Mouse (Mus musculus): Measurements from ENCODE around the gene Spata7. TPM values are rescaled to one million over a fixed set of nuclear protein-coding genes. Genes with fewer than 3 reads are reported as not detected.
A peak's percentile ranks its signal among the peaks of the same experiment; 100 is the strongest.

Gene Spata7
- 9.9 and 13.4 TPM in 2 replicates for polyA plus RNA-seq (2014; fragmentation: Nextera tagmentation; extraction: Ambion mirVana)

DNA sequence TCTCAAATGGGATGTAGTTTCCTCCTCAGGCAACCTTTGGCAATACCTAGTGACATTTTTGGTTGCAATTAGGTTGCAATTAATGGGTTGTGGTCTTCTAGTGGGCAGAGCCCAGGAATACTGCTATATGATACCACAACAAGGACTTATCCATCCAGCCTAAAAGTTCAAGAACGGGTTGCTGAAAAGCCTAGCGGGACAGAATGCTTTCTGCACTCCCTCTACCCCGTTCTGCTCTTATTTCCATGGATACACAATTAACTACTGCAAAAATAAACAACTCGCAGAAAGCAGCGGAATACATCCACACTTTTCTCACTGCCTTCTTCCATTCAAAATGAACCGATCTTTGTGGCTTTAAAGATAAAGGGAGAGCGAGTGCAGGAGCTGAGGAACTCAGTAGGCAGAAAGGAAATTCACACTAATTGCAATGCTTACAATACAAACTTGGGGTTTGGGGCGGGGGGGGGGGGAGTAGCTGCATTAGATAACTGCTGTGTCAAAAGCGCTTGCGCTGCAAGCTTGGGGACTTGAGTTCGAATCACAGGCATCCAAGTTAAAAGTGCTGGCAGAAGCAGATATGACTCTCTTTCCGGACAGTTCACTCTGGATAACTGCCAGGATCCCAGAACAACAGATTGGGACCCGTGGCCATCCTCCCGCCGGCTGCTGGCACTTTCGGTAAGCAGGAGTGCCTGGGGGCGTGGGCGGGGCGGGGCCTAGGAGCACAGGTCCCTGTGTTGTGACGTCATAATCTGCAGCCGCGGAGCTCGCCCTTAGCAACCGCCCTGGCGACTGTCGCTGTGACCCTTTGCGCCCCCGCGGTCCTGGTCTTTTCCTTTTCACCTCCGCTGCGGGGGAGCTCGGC is at the start of gene Spata7:
TSS of gene Spata7 (plus strand) at position 766 of the 868 bp plus-strand sequence.
- peak within 1 kb of the TSS; percentile 85 for H3K4me3 ChIP-seq (ENCODE audit: low read depth, low read length)
- peak; percentile 93 for DNase-seq (ENCODE audit: low spot score)
- ATAC-seq (ENCODE audit: low read depth): peak; percentile 95
- H3K27ac ChIP-seq (replicated peaks; ENCODE audit: low read depth, low read length): no peak within 1 kb of the TSS
- 3% methylated on average over 23 of the region's 32 CpGs for WGBS
- no peaks in the 10 kb centered on the region for H3K4me1 ChIP-seq (ENCODE audit: control insufficient read depth, insufficient read depth, low read length)
- H3K36me3 ChIP-seq (ENCODE audit: control insufficient read depth, insufficient read depth, low read length): 0 out of 2 replicates have a peak, but pooled peaks cover 2% of the 10 kb centered on the region
- H3K4me2 ChIP-seq (ENCODE audit: low read depth, low read length): peak within 1 kb of the TSS; percentile 70
- peak within 1 kb of the TSS; percentile 82 for H3K9ac ChIP-seq (ENCODE audit: low read depth, low read length)
- H3K27me3 ChIP-seq (replicated peaks; ENCODE audit: control insufficient read depth, insufficient read depth, low read length): no peaks in the 10 kb centered on the region
- peaks cover 4% of the 10 kb centered on the region; the same call in 1 of the 2 replicates for H3K9me3 ChIP-seq (ENCODE audit: control insufficient read depth, low read length)

- 40% methylated on average over 3 of the region's 3 CpGs for WGBS
- no peak for ATAC-seq (ENCODE audit: low read depth)
- H3K4me2 ChIP-seq (ENCODE audit: low read depth, low read length): no peak overlapping the region
Observed at GRCm38 (mm10) chr12:98585302-98585701, 42.7 kb upstream of the Spata7 start.

DNA sequence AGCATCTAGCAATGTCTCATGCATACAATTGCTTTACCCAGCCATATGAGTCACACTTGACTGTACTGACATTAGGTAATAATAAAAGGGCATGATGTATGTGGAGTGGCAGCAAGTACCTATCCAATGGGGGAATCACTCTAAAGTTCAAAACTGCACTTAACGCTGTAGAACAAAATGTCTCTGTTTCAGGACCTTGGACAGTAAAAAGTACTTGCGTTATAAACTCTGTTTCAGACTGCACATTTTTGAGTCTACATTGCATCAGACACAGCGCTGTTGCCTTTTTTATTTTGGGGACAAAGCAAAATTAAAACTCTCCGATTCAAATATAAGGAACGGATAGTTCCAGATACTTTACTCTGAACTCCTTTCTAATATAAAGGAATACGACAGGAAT is 39.4 kb upstream of the Spata7 start:
- Histone ChIP-seq H3K27ac (replicated peaks; ENCODE audit: low read depth, low read length) (no peak overlapping the region), H3K4me3 (ENCODE audit: low read depth, low read length) (no peak overlapping the region), H3K9ac (ENCODE audit: low read depth, low read length) (no peak overlapping the region), H3K27me3 (replicated peaks; ENCODE audit: control insufficient read depth, insufficient read depth, low read length) (no peaks in the 10 kb centered on the region), H3K4me1 (ENCODE audit: control insufficient read depth, insufficient read depth, low read length) (no peaks in the 10 kb centered on the region), H3K36me3 (ENCODE audit: control insufficient read depth, insufficient read depth, low read length) (no peaks in the 10 kb centered on the region), H3K4me2 (ENCODE audit: low read depth, low read length) (no peak overlapping the region), H3K9me3 (ENCODE audit: control insufficient read depth, low read length) (0 out of 2 replicates have a peak, but pooled peaks cover 3% of the 10 kb centered on the region)
- peak; percentile 88 for DNase-seq (ENCODE audit: low spot score)
- 55% methylated on average over 6 of the region's 6 CpGs for WGBS
- ATAC-seq (ENCODE audit: low read depth): no peak

More at GRCm38 (mm10) chr12:98585302-98585701, 42.7 kb upstream of the Spata7 start:
- no peak overlapping the region for H3K27ac ChIP-seq (replicated peaks; ENCODE audit: low read depth, low read length)
- H3K9ac ChIP-seq (ENCODE audit: low read depth, low read length): no peak overlapping the region
- H3K36me3 ChIP-seq (ENCODE audit: control insufficient read depth, insufficient read depth, low read length): no peaks in the 10 kb centered on the region
- no peaks in the 10 kb centered on the region for H3K9me3 ChIP-seq (ENCODE audit: control insufficient read depth, low read length)
- no peaks in the 10 kb centered on the region for H3K4me1 ChIP-seq (ENCODE audit: control insufficient read depth, insufficient read depth, low read length)
- no peaks in the 10 kb centered on the region for H3K27me3 ChIP-seq (replicated peaks; ENCODE audit: control insufficient read depth, insufficient read depth, low read length)
- no peak overlapping the region for H3K4me3 ChIP-seq (ENCODE audit: low read depth, low read length)
- no peak for DNase-seq (ENCODE audit: low spot score)

- H3K36me3 ChIP-seq (ENCODE audit: control insufficient read depth, insufficient read depth, low read length): no peaks in the 10 kb centered on the region
- H3K27ac ChIP-seq (replicated peaks; ENCODE audit: low read depth, low read length): no peak overlapping the region
- H3K27me3 ChIP-seq (replicated peaks; ENCODE audit: control insufficient read depth, insufficient read depth, low read length): no peaks in the 10 kb centered on the region
- WGBS: 83% methylated on average over 2 of the region's 2 CpGs
- ATAC-seq (ENCODE audit: low read depth) (no peak), DNase-seq (ENCODE audit: low spot score) (no peak)
- H3K4me1 ChIP-seq (ENCODE audit: control insufficient read depth, insufficient read depth, low read length): no peaks in the 10 kb centered on the region
- H3K4me3 ChIP-seq (ENCODE audit: low read depth, low read length): no peak overlapping the region
- H3K9ac ChIP-seq (ENCODE audit: low read depth, low read length): no peak overlapping the region
- H3K4me2 ChIP-seq (ENCODE audit: low read depth, low read length): no peak overlapping the region
- 0 out of 2 replicates have a peak, but pooled peaks cover 3% of the 10 kb centered on the region for H3K9me3 ChIP-seq (ENCODE audit: control insufficient read depth, low read length)
Observed at GRCm38 (mm10) chr12:98591016-98591415, 36.9 kb upstream of the Spata7 start.

- H3K9me3 ChIP-seq (ENCODE audit: control insufficient read depth, low read length): peaks cover 12% of the 10 kb centered on the region; the same call in 1 of the 2 replicates
- no peak for ATAC-seq (ENCODE audit: low read depth)
- 84% methylated on average over 5 of the region's 5 CpGs for WGBS
- no peak overlapping the region for H3K9ac ChIP-seq (ENCODE audit: low read depth, low read length)
- H3K4me1 ChIP-seq (ENCODE audit: control insufficient read depth, insufficient read depth, low read length): peaks cover 3% of the 10 kb centered on the region; the same call in 1 of the 2 replicates
- H3K4me3 ChIP-seq (ENCODE audit: low read depth, low read length): no peak overlapping the region
- H3K27me3 ChIP-seq (replicated peaks; ENCODE audit: control insufficient read depth, insufficient read depth, low read length): no peaks in the 10 kb centered on the region
- no peak overlapping the region for H3K4me2 ChIP-seq (ENCODE audit: low read depth, low read length)
- no peak for DNase-seq (ENCODE audit: low spot score)
- H3K27ac ChIP-seq (replicated peaks; ENCODE audit: low read depth, low read length): no peak overlapping the region
- H3K36me3 ChIP-seq (ENCODE audit: control insufficient read depth, insufficient read depth, low read length): no peaks in the 10 kb centered on the region
Observed at GRCm38 (mm10) chr12:98600861-98601260, 27.1 kb upstream of the Spata7 start.

GRCm38 (mm10) chr12:98602114-98602513 is 25.8 kb upstream of the Spata7 start:
- peaks cover 3% of the 10 kb centered on the region; the same call in 1 of the 2 replicates for H3K4me1 ChIP-seq (ENCODE audit: control insufficient read depth, insufficient read depth, low read length)
- no peak overlapping the region for H3K9ac ChIP-seq (ENCODE audit: low read depth, low read length)
- no peak overlapping the region for H3K4me3 ChIP-seq (ENCODE audit: low read depth, low read length)
- no peaks in the 10 kb centered on the region for H3K27me3 ChIP-seq (replicated peaks; ENCODE audit: control insufficient read depth, insufficient read depth, low read length)
- 21% methylated on average over 6 of the region's 6 CpGs for WGBS
- ATAC-seq (ENCODE audit: low read depth): no peak
- peaks cover 12% of the 10 kb centered on the region; the same call in 1 of the 2 replicates for H3K9me3 ChIP-seq (ENCODE audit: control insufficient read depth, low read length)
- H3K4me2 ChIP-seq (ENCODE audit: low read depth, low read length): no peak overlapping the region
- no peak overlapping the region for H3K27ac ChIP-seq (replicated peaks; ENCODE audit: low read depth, low read length)
- DNase-seq (ENCODE audit: low spot score): peak; percentile 40
- no peaks in the 10 kb centered on the region for H3K36me3 ChIP-seq (ENCODE audit: control insufficient read depth, insufficient read depth, low read length)

DNA sequence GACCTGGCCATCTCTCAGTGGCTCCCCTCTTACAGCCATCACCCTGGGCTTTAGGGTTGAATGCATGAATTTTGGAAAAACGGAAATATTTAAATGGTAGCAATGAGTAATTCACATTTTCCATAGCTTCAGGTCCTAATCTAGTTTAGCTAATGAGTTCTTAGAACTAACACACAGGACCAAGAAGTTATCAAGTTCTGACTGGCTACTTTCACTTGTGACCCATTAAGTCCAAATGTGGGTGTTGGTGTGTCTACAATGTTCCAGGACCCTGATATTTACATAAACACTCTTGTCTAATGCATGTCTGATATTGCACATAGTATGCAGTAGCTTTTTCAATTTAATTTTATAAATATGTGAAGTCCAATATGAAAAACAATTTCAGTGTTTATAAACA is 22.7 kb upstream of the Spata7 start:
- no peak overlapping the region for H3K9ac ChIP-seq (ENCODE audit: low read depth, low read length)
- H3K27ac ChIP-seq (replicated peaks; ENCODE audit: low read depth, low read length): no peak overlapping the region
- H3K4me3 ChIP-seq (ENCODE audit: low read depth, low read length): no peak overlapping the region
- DNase-seq (ENCODE audit: low spot score) (no peak), ATAC-seq (ENCODE audit: low read depth) (no peak)
- H3K4me1 ChIP-seq (ENCODE audit: control insufficient read depth, insufficient read depth, low read length): peaks cover 3% of the 10 kb centered on the region; the same call in 1 of the 2 replicates
- no peaks in the 10 kb centered on the region for H3K36me3 ChIP-seq (ENCODE audit: control insufficient read depth, insufficient read depth, low read length)
- no peaks in the 10 kb centered on the region for H3K27me3 ChIP-seq (replicated peaks; ENCODE audit: control insufficient read depth, insufficient read depth, low read length)
- 81% methylated on average over 1 of the region's 1 CpGs for WGBS
- no peaks in the 10 kb centered on the region for H3K9me3 ChIP-seq (ENCODE audit: control insufficient read depth, low read length)
- no peak overlapping the region for H3K4me2 ChIP-seq (ENCODE audit: low read depth, low read length)

DNA sequence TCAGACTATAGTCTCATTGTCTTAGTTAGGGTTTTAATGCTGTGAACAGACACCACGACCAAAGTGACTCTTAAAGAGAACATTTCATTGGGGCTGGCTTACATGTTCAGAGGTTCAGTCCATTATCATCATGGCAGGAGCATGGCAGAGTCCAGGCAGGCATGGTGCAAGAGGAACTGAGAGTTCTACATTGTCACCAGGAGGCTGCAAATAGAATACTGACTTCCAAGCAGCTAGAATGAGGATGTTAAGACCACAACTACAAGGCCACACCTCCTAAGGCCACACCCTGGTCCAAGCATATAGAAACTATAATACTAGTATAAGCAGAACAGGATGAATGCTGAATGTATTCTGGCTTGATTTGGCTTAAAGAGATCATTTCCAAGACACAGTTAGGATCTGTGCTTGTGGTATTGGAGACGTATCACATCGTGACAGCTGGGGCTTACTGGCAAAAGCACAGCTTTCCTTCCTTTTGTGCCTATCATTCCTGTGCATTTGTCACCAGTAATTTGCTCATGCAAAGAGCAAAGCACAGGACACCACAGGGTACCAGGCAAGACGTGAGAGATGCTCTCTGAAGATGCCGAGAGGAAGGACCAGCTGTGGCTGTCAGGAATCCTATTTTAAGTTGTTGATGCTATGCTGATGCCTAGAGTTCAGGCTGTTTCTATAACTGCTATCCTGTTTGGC is 21.2 kb upstream of the Spata7 start:
- Histone ChIP-seq H3K27ac (replicated peaks; ENCODE audit: low read depth, low read length) (no peak overlapping the region), H3K36me3 (ENCODE audit: control insufficient read depth, insufficient read depth, low read length) (no peaks in the 10 kb centered on the region), H3K9ac (ENCODE audit: low read depth, low read length) (no peak overlapping the region), H3K4me2 (ENCODE audit: low read depth, low read length) (no peak overlapping the region), H3K9me3 (ENCODE audit: control insufficient read depth, low read length) (no peaks in the 10 kb centered on the region), H3K27me3 (replicated peaks; ENCODE audit: control insufficient read depth, insufficient read depth, low read length) (no peaks in the 10 kb centered on the region), H3K4me1 (ENCODE audit: control insufficient read depth, insufficient read depth, low read length) (peaks cover 3% of the 10 kb centered on the region; the same call in 1 of the 2 replicates), H3K4me3 (ENCODE audit: low read depth, low read length) (no peak overlapping the region)
- WGBS: 68% methylated on average over 5 of the region's 5 CpGs
- ATAC-seq (ENCODE audit: low read depth): no peak
- no peak for DNase-seq (ENCODE audit: low spot score)
